Mouse (Mus musculus): Measurements from ENCODE around the gene Tm7sf2.

DNA sequence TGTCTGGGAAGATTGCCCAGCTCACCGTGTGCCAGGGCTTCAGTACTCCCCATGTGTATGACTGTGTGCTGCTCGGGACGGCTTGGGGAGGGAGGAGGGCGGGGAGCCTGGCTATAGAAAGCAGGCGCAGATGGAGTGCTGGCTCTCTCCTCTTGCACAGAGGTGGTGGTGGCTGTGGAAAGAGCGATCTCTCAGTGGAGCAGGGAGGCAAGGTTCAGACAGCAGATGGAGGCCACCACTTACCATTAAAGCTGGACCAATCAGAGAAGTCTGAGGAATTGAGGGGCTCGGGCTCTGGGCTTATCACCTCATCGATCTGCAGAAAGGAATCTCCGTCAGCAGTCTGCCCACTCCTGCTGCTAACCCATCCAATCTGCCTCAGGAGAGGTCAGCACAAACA, 14.0 kb upstream of the Tm7sf2 start, which contains the start of gene Gm28374:
- TF ChIP-seq HCFC1 (IDR thresholded peaks at IDR 0.05; ENCODE audit: borderline replicate concordance, insufficient read depth, low read length), result no peak
- no peak for TF ChIP-seq ZC3H11A (IDR thresholded peaks at IDR 0.05; ENCODE audit: borderline replicate concordance, low read depth, low read length)
- no peak for TF ChIP-seq MAFK (IDR thresholded peaks at IDR 0.05; ENCODE audit: insufficient read depth, low read depth, low read length)

All from ES-E14 (cell line).